Mouse (Mus musculus): ENCODE data around the gene Bach2.

GRCm38 (mm10) chr4:32238921-32239748, 531 bp downstream of the Bach2 start:
- TF ChIP-seq CTCF (IDR thresholded peaks at IDR 0.05; ENCODE audit: low read depth) (peak; percentile 22; the same call in 1 of the 2 replicates), EP300 (IDR thresholded peaks at IDR 0.05; ENCODE audit: low read depth) (no peak)

Measured in heart, postnatal 0 days (tissue).